Mouse (Mus musculus) embryonic facial prominence, embryonic 15.5 days (tissue): ENCODE results near the gene Casp6. TPM values are rescaled to one million over a fixed set of nuclear protein-coding genes. Genes with fewer than 3 reads are reported as not detected.
A peak's percentile ranks its signal among the peaks of the same experiment; 100 is the strongest.

Source experiments
- ATAC-seq: fragments of 200-750 bp; cut with Nextera tagmentation; 2 replicates; pipeline ENCODE4 v1.8.0; 2017; ENCODE audit warnings: low read depth, moderate TSS enrichment; ENCODE audit not compliant: insufficient number of reproducible peaks, low FRiP score, low TSS enrichment
- H3K27ac ChIP-seq: fragments of 300-500 bp; sonication (generic); replicated peaks from 2 replicates; pipeline ENCODE4 v1.5.1; 2015; ENCODE audit warnings: mild to moderate bottlenecking, inconsistent platforms
- H3K27me3 ChIP-seq: fragments of 300-500 bp; sonication (generic); 2 replicates; pipeline ENCODE4 v1.6.1; 2015; ENCODE audit warnings: inconsistent platforms
- H3K36me3 ChIP-seq: fragments of 300-500 bp; sonication (generic); 2 replicates; pipeline ENCODE4 v1.6.1; 2015; ENCODE audit warnings: mild to moderate bottlenecking, inconsistent platforms
- H3K4me1 ChIP-seq: fragments of 300-500 bp; sonication (generic); 2 replicates; pipeline ENCODE4 v1.6.1; 2015; ENCODE audit warnings: inconsistent platforms
- H3K4me2 ChIP-seq: fragments of 300-500 bp; sonication (generic); replicated peaks from 2 replicates; pipeline ENCODE4 v1.6.1; 2015; ENCODE audit warnings: mild to moderate bottlenecking, inconsistent platforms
- H3K4me3 ChIP-seq: fragments of 300-500 bp; sonication (generic); replicated peaks from 2 replicates; pipeline ENCODE4 v1.5.1; 2015; ENCODE audit warnings: mild to moderate bottlenecking, inconsistent platforms
- H3K9ac ChIP-seq: fragments of 300-500 bp; sonication (generic); 2 replicates; pipeline ENCODE4 v1.6.1; 2015; ENCODE audit warnings: inconsistent platforms
- H3K9me3 ChIP-seq: fragments of 300-500 bp; sonication (generic); replicated peaks from 2 replicates; pipeline ENCODE4 v1.6.1; 2016; ENCODE audit warnings: inconsistent platforms
- WGBS: fragments of 180-500 bp; shearing (Covaris S2); methylation state at CpG from one replicate; pipeline ENCODE4 v1.1.7; 2015; 5-methylcytosine and 5-hydroxymethylcytosine counted together
- polyA plus RNA-seq: library from polyadenylated mRNA; unstranded; fragments of >200 nt; fragmentation: Nextera tagmentation; extraction: Ambion mirVana; gene quantifications from 2 replicates; pipeline ENCODE4 v1.2.1, GENCODE M21; 2015

The Casp6 gene
- polyA plus RNA-seq, 1 experiment from 2014 or later = 65.9 TPM

- H3K9ac ChIP-seq = no peak overlapping the region
- 15% methylated on average over 13 of the region's 13 CpGs for WGBS
- H3K4me1 ChIP-seq = no peaks in the 10 kb centered on the region
- no peak overlapping the region for H3K4me3 ChIP-seq
- ATAC-seq = peak; percentile 65; the same call in 1 of the 2 replicates
- no peaks in the 10 kb centered on the region for H3K9me3 ChIP-seq
- peaks cover 12% of the 10 kb centered on the region for H3K36me3 ChIP-seq
- H3K27ac ChIP-seq = no peak overlapping the region
- no peaks in the 10 kb centered on the region for H3K27me3 ChIP-seq
- no peak overlapping the region for H3K4me2 ChIP-seq
These were observed 17.2 kb downstream of the Casp6 start for GRCm38 (mm10) chr3:129918434-129918833.

DNA sequence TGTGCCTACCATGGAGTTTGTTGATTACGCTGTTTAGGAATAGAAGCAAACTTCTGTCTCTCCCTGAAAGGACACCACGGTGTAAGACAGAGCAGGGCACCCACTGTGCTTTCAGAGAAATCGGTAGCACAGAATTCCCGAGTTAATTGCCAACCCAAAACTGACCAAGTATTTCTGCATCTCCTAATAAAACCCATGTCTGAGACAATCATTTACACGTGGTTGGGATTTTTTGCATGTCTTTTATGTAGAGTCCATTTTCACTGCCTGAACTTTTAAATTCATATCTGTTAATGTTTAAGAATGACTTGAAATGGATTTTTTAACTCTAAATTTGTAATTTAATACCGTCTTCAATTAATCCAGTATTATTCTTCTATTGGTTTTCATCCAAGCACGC, 22.4 kb downstream of the Casp6 start:
- Histone ChIP-seq H3K27me3 (no peaks in the 10 kb centered on the region), H3K36me3 (no peaks in the 10 kb centered on the region), H3K4me1 (no peaks in the 10 kb centered on the region), H3K27ac (no peak overlapping the region), H3K9me3 (no peaks in the 10 kb centered on the region), H3K4me3 (no peak overlapping the region), H3K4me2 (no peak overlapping the region), H3K9ac (no peak overlapping the region)
- ATAC-seq = no peak
- 82% methylated on average over 7 of the region's 7 CpGs for whole genome bisulfite sequencing

GRCm38 (mm10) chr3:129925861-129926260, 24.6 kb downstream of the Casp6 start:
- no peaks in the 10 kb centered on the region for H3K27me3 ChIP-seq
- H3K9ac ChIP-seq = no peak overlapping the region
- 85% methylated on average over 3 of the region's 3 CpGs for WGBS
- no peak overlapping the region for H3K4me3 ChIP-seq
- no peak overlapping the region for H3K4me2 ChIP-seq
- no peak for ATAC-seq
- H3K4me1 ChIP-seq = no peaks in the 10 kb centered on the region
- no peaks in the 10 kb centered on the region for H3K36me3 ChIP-seq
- H3K9me3 ChIP-seq = no peaks in the 10 kb centered on the region
- no peak overlapping the region for H3K27ac ChIP-seq

- Histone ChIP-seq H3K4me1 (no peaks in the 10 kb centered on the region), H3K36me3 (no peaks in the 10 kb centered on the region), H3K4me3 (no peak overlapping the region), H3K9ac (no peak overlapping the region), H3K27me3 (no peaks in the 10 kb centered on the region), H3K27ac (no peak overlapping the region), H3K4me2 (no peak overlapping the region), H3K9me3 (no peaks in the 10 kb centered on the region)
- 58% methylated on average over 6 of the region's 6 CpGs for WGBS
- no peak for ATAC-seq
These were observed 29.1 kb downstream of the Casp6 start for GRCm38 (mm10) chr3:129930213-129930778.

GRCm38 (mm10) chr3:129932443-129932842, 31.2 kb downstream of the Casp6 start:
- no peaks in the 10 kb centered on the region for H3K9me3 ChIP-seq
- no peaks in the 10 kb centered on the region for H3K4me1 ChIP-seq
- H3K36me3 ChIP-seq = no peaks in the 10 kb centered on the region
- no peak for ATAC-seq
- WGBS = 45% methylated on average over 4 of the region's 4 CpGs
- H3K4me2 ChIP-seq = no peak overlapping the region
- no peak overlapping the region for H3K4me3 ChIP-seq
- no peak overlapping the region for H3K9ac ChIP-seq
- no peak overlapping the region for H3K27ac ChIP-seq
- no peaks in the 10 kb centered on the region for H3K27me3 ChIP-seq

DNA sequence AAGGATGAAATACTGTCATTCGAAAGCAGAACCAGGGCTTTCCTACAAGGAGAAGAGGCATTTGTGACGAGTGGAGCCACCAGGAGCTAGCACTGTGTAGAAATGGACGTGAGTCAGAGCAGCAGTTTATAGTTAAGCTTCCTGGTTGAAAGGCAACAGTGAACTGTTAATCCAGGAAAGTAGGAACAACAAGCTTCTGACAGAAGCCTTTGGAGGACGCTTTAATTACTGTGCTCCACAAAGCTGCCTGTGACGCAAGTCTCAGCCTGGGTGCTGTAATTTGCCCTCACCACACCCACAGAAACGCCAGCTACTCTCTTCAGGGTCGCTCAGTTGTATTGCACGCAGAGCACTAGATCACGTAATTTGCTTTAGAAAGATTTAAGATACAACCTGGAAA, 35.3 kb downstream of the Casp6 start:
- Histone ChIP-seq H3K9ac (no peak overlapping the region), H3K4me3 (no peak overlapping the region), H3K27me3 (no peaks in the 10 kb centered on the region), H3K4me2 (no peak overlapping the region), H3K27ac (no peak overlapping the region), H3K9me3 (no peaks in the 10 kb centered on the region), H3K4me1 (no peaks in the 10 kb centered on the region; the same call in 1 of the 2 replicates), H3K36me3 (no peaks in the 10 kb centered on the region)
- ATAC-seq = no peak
- 45% methylated on average over 9 of the region's 9 CpGs for WGBS

DNA sequence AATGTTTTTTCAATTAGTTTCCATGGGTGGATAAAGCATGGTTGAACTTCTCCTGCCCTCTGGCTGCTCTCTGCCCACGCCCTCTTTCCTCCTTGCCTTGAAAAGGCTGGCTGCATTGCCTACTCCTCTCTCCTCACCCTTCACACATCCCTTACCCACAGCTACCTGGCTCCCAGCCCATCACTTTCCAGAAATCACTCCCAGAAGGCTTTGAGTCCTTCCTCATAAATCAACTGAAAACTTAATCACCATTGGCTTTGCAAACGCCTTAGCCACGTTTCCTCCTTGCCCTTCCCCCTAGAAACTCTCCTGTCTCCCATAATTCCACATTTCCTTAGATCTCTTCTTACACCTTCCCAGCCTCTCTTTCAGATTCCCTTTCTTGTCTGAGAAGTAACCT, 36.6 kb downstream of the Casp6 start:
- Histone ChIP-seq H3K27me3 (no peaks in the 10 kb centered on the region), H3K36me3 (no peaks in the 10 kb centered on the region), H3K4me3 (no peak overlapping the region), H3K4me2 (no peak overlapping the region), H3K9ac (no peak overlapping the region), H3K9me3 (no peaks in the 10 kb centered on the region), H3K4me1 (no peaks in the 10 kb centered on the region; the same call in 1 of the 2 replicates), H3K27ac (no peak overlapping the region)
- no peak for ATAC-seq
- 27% methylated on average over 3 of the region's 3 CpGs for WGBS

GRCm38 (mm10) chr3:129939058-129939457, 37.8 kb downstream of the Casp6 start:
- 56% methylated on average over 7 of the region's 7 CpGs for WGBS
- Histone ChIP-seq H3K36me3 (no peaks in the 10 kb centered on the region), H3K27me3 (no peaks in the 10 kb centered on the region), H3K4me3 (no peak overlapping the region), H3K4me2 (no peak overlapping the region), H3K27ac (no peak overlapping the region), H3K9me3 (no peaks in the 10 kb centered on the region), H3K4me1 (no peaks in the 10 kb centered on the region; the same call in 1 of the 2 replicates), H3K9ac (no peak overlapping the region)
- ATAC-seq = no peak

DNA sequence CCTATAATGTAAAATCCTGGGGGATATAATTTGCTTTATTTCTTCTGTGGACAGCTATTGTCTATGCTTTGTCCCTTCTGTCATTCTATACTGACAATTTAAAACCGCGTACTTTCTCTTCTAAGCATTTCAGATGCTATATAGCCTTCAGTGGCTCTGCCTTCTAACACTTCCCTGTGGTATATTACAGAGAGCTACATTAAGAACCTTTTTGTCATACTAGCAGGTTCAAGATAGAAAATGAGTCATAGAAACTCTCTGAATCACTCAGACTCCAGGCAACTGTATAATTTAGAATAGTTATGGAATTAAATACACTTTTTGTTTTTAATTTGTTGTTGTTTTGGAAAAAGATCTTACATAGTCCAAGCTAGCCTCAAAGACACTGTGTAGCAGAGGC, 39.6 kb downstream of the Casp6 start:
- ATAC-seq = no peak

DNA sequence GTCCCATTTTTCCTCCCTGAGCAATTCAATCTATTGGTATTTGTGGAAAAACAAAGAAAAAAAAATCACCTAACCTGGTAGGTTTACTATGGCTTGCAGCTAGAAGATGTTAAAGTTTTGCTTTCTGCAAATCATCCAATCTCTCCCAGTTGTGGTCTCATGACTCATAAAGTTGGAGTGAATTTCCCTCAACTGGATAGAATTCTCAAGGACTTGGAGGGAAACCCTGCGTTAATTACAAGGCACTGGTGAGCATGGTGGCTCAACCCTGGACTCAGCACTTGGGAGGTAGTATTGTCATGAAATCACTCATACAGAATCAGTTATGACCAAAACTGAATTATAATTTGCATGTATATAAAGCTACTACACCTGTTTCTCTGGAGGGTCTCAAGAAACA, 40.1 kb downstream of the Casp6 start:
- Histone ChIP-seq H3K9me3 (no peaks in the 10 kb centered on the region), H3K36me3 (no peaks in the 10 kb centered on the region), H3K27me3 (no peaks in the 10 kb centered on the region), H3K27ac (no peak overlapping the region), H3K9ac (no peak overlapping the region), H3K4me2 (no peak overlapping the region), H3K4me3 (no peak overlapping the region), H3K4me1 (no peaks in the 10 kb centered on the region; the same call in 1 of the 2 replicates)
- no peak for ATAC-seq
- 98% methylated on average over 1 of the region's 1 CpGs for WGBS

More for the DNA sequence above, 39.6 kb downstream of the Casp6 start:
- no peaks in the 10 kb centered on the region for H3K36me3 ChIP-seq
- no peaks in the 10 kb centered on the region for H3K9me3 ChIP-seq
- 89% methylated on average over 2 of the region's 2 CpGs for WGBS
- no peaks in the 10 kb centered on the region for H3K27me3 ChIP-seq
- no peak overlapping the region for H3K4me3 ChIP-seq
- no peaks in the 10 kb centered on the region; the same call in 1 of the 2 replicates for H3K4me1 ChIP-seq
- H3K9ac ChIP-seq = no peak overlapping the region
- no peak overlapping the region for H3K4me2 ChIP-seq
- H3K27ac ChIP-seq = no peak overlapping the region

- Histone ChIP-seq H3K9me3 (no peaks in the 10 kb centered on the region), H3K4me1 (no peaks in the 10 kb centered on the region), H3K4me3 (no peak overlapping the region), H3K27me3 (no peaks in the 10 kb centered on the region), H3K9ac (no peak overlapping the region), H3K27ac (no peak overlapping the region), H3K4me2 (no peak overlapping the region), H3K36me3 (no peaks in the 10 kb centered on the region)
- 48% methylated on average over 4 of the region's 4 CpGs for WGBS
- ATAC-seq = no peak
These were observed 42.6 kb downstream of the Casp6 start for GRCm38 (mm10) chr3:129943813-129944212.

GRCm38 (mm10) chr3:129946217-129946914, 45.1 kb downstream of the Casp6 start:
- no peaks in the 10 kb centered on the region for H3K4me1 ChIP-seq
- H3K4me3 ChIP-seq = no peak overlapping the region
- H3K4me2 ChIP-seq = no peak overlapping the region
- no peaks in the 10 kb centered on the region for H3K36me3 ChIP-seq
- ATAC-seq = no peak
- no peaks in the 10 kb centered on the region for H3K9me3 ChIP-seq
- no peak overlapping the region for H3K9ac ChIP-seq
- WGBS = 76% methylated on average over 5 of the region's 5 CpGs
- H3K27ac ChIP-seq = no peak overlapping the region
- H3K27me3 ChIP-seq = no peaks in the 10 kb centered on the region
